Comparison of ENCODE assay signal across 8 mouse cellular contexts in the genomic region with DNA sequence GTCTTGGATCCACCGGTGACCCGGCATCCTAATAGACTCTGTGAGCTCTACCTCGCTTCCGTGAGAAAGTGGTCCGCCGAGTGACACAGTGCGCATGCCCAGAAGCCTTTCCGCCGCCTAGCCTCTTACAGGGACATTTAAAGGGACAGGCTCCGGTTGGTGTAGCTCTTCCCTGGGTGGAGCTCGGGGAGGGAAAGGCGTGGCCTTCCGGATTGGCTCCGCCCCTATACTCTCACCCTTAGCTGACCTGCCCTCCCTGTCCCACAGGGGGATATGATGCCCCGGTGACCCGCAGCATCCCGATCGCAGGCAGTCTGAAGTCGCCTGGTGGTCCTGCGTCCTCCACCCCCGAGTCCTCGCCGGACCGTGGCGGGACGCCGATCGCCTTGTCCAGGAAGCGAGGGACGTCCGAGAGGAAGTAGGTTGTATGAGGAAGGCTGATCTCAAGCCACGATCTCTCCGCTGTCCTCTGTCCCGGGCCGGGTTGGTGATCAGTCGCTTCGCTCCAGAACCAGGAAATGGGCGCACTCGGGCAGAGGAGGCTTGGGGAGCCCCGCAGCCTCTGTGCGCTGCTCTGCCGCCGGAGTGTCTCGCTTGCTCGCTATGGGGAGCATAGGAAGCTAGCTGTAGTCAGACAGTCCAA. TPM values are rescaled to one million over a fixed set of nuclear protein-coding genes. Genes with fewer than 3 reads are reported as not detected.
DNase-seq lines count a peak whose midpoint lies in the region; ATAC-seq lines count a peak whose summit lies in the region.

Pus7l (minus strand) TSS at position 139 of the 643 bp plus-strand sequence.
Irak4 (plus strand) TSS at position 235 of the 643 bp plus-strand sequence.

- DNase-seq in adrenal gland, adult (ENCODE audit: inconsistent age in 2 of 2, low spot score in 1 of 2), result peak; percentile 95 to 98
- DNase-seq in embryo, embryonic 10.5 days (ENCODE audit: low spot score), result peak; percentile 97
- peak; percentile 93 for DNase-seq in gastrocnemius, postnatal 14 days
- DNase-seq in left cerebral cortex, postnatal 10 days (ENCODE audit: extremely low spot score in 1 of 2, low spot score in 2 of 2), result peak; percentile 88 to 94
- DNase-seq in right cerebral cortex, postnatal 25 days, result peak; percentile 90
- DNase-seq in urinary bladder, postnatal 4 days (ENCODE audit: low spot score in 2 of 2), result peak; percentile 90 to 92

- intact Hi-C loops in gastrocnemius, postnatal 14 days (cut with DNase I; ENCODE audit: low total_unique reads), result no loop called here
- intact Hi-C loops in left cerebral cortex, postnatal 10 days (cut with DNase I), result no loop called here

- ATAC-seq in inflammation-experienced regulatory T-cells, adult 6 months, result peak; percentile 97
- ATAC-seq in megakaryocyte-erythroid progenitor cell, adult 5-6 weeks (replicated peaks; ENCODE audit: low FRiP score, low TSS enrichment, poor library complexity, severe bottlenecking), result peak; percentile 99

RNA-seq across cellular contexts. Expression of gene Pus7l, which starts in this region (rescaled TPM):
- total RNA-seq in gastrocnemius, postnatal 14 days (2021), result 1 to 10 TPM; 1.7 to 2.1 TPM
- polyA plus RNA-seq in inflammation-experienced regulatory T-cells, adult 6 months (2017; shearing (Covaris generic)), result 10 to 100 TPM in 1 of 3 experiments, 1 to 10 TPM in 2; 6.7 to 10.6 (median 9.8) TPM
- 1 to 10 TPM; 4.3 to 4.6 TPM for total RNA-seq in left cerebral cortex, postnatal 10 days (2021)
- total RNA-seq in megakaryocyte-erythroid progenitor cell, adult 5-6 weeks (2014; fragmentation: Nextera tagmentation), result 13.2 TPM in 2 replicates
- 14.0 and 17.3 TPM in 2 replicates for total RNA-seq in megakaryocyte-erythroid progenitor cell, adult 5-6 weeks (2017)

RNA-seq across cellular contexts. Expression of gene Irak4, which starts in this region (rescaled TPM):
- 1 to 10 TPM; 2.9 to 3.7 TPM for total RNA-seq in gastrocnemius, postnatal 14 days (2021)
- 10 to 100 TPM; 33.4 to 36.6 (median 35.7) TPM for polyA plus RNA-seq in inflammation-experienced regulatory T-cells, adult 6 months (2017; shearing (Covaris generic))
- total RNA-seq in left cerebral cortex, postnatal 10 days (2021), result 1 to 10 TPM; 1.6 TPM
- 4.0 and 5.4 TPM in 2 replicates for total RNA-seq in megakaryocyte-erythroid progenitor cell, adult 5-6 weeks (2014; fragmentation: Nextera tagmentation)
- 11.0 and 17.1 TPM in 2 replicates for total RNA-seq in megakaryocyte-erythroid progenitor cell, adult 5-6 weeks (2017)

Comparison
In these comparisons a context has a peak if more than half of its experiments do, and no peak if none do; other contexts are left out.
1. Peak in every context shown above with its lines: DNase-seq and ATAC-seq.